Mouse (Mus musculus): ENCODE measurements at regions not wholly inside any gene's neighbourhood (a gene's known extent, or its start where the extent isn't known, plus 50 kb on each side); places are given as distances from the start of the nearest gene placed in this dataset.

- no peak for ATAC-seq (ENCODE audit: insufficient number of reproducible peaks, low FRiP score, low TSS enrichment, low read depth)
- no peaks in the 10 kb centered on the region for H3K9me3 ChIP-seq (ENCODE audit: control insufficient read depth, low read length)
- no peak overlapping the region for H3K9ac ChIP-seq (ENCODE audit: low read length)
- H3K4me2 ChIP-seq (ENCODE audit: low read depth, severe bottlenecking), result no peak overlapping the region
- H3K4me1 ChIP-seq (ENCODE audit: control insufficient read depth, insufficient read depth, low read length), result no peaks in the 10 kb centered on the region
- H3K36me3 ChIP-seq (ENCODE audit: control insufficient read depth, insufficient read depth, low read length), result no peaks in the 10 kb centered on the region
- no peak overlapping the region for H3K4me3 ChIP-seq (ENCODE audit: low read depth, low read length)
- no peak for DNase-seq (ENCODE audit: low spot score)
- WGBS, result 95% methylated on average over 6 of the region's 6 CpGs
- H3K27me3 ChIP-seq (ENCODE audit: control insufficient read depth, insufficient read depth, low read length), result no peaks in the 10 kb centered on the region
- no peak overlapping the region for H3K27ac ChIP-seq (replicated peaks; ENCODE audit: low read depth, low read length)
Observed at GRCm38 (mm10) chr4:55658904-55659303, 126.6 kb upstream of the Klf4 start.

- no peak for DNase-seq (ENCODE audit: low spot score)
- peaks cover 4% of the 10 kb centered on the region; the same call in 1 of the 2 replicates for H3K27me3 ChIP-seq (ENCODE audit: control insufficient read depth, insufficient read depth, low read length)
- 90% methylated on average over 2 of the region's 2 CpGs for WGBS
- no peak overlapping the region for H3K4me3 ChIP-seq (ENCODE audit: low read depth, low read length)
- H3K9me3 ChIP-seq (ENCODE audit: control insufficient read depth, low read length), result no peaks in the 10 kb centered on the region
- H3K9ac ChIP-seq (ENCODE audit: low read length), result no peak overlapping the region
- no peaks in the 10 kb centered on the region for H3K36me3 ChIP-seq (ENCODE audit: control insufficient read depth, insufficient read depth, low read length)
- no peak overlapping the region for H3K4me2 ChIP-seq (ENCODE audit: low read depth, severe bottlenecking)
- 0 out of 2 replicates have a peak, but pooled peaks cover 9% of the 10 kb centered on the region for H3K4me1 ChIP-seq (ENCODE audit: control insufficient read depth, insufficient read depth, low read length)
- no peak overlapping the region for H3K27ac ChIP-seq (replicated peaks; ENCODE audit: low read depth, low read length)
- no peak for ATAC-seq (ENCODE audit: insufficient number of reproducible peaks, low FRiP score, low TSS enrichment, low read depth)
Observed at GRCm38 (mm10) chr4:55655329-55655728, 123.1 kb upstream of the Klf4 start.

DNA sequence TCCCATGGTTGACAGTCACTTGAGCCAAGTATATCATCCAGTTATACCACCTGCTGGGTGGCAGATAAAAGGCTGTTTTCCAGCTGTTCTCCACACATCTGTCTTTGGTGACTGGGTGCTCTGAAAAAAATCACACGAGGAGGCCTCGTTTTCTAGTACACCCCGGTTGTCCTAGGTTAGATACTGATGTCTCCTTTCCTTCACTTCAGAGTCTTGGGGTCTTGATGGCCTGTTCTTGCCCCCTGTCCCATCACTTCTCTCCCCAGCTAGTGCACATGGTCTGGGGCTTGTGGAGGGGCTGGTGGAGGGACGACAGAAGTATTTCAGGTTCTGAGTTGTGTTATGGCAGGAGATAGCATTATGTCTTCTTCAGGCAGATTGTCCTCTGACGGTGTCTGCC, 120.4 kb upstream of the Klf4 start:
- Histone ChIP-seq H3K9me3 (ENCODE audit: control insufficient read depth, low read length) (no peaks in the 10 kb centered on the region), H3K4me2 (ENCODE audit: low read depth, severe bottlenecking) (no peak overlapping the region), H3K4me1 (ENCODE audit: control insufficient read depth, insufficient read depth, low read length) (0 out of 2 replicates have a peak, but pooled peaks cover 12% of the 10 kb centered on the region), H3K36me3 (ENCODE audit: control insufficient read depth, insufficient read depth, low read length) (no peaks in the 10 kb centered on the region), H3K27me3 (ENCODE audit: control insufficient read depth, insufficient read depth, low read length) (peaks cover 4% of the 10 kb centered on the region; the same call in 1 of the 2 replicates), H3K9ac (ENCODE audit: low read length) (no peak overlapping the region), H3K27ac (replicated peaks; ENCODE audit: low read depth, low read length) (no peak overlapping the region), H3K4me3 (ENCODE audit: low read depth, low read length) (no peak overlapping the region)
- DNase-seq (ENCODE audit: low spot score) (no peak), ATAC-seq (ENCODE audit: insufficient number of reproducible peaks, low FRiP score, low TSS enrichment, low read depth) (no peak)
- WGBS, result 70% methylated on average over 5 of the region's 5 CpGs

GRCm38 (mm10) chr4:55651811-55652410, 119.6 kb upstream of the Klf4 start:
- Histone ChIP-seq H3K4me1 (ENCODE audit: control insufficient read depth, insufficient read depth, low read length) (0 out of 2 replicates have a peak, but pooled peaks cover 12% of the 10 kb centered on the region), H3K4me3 (ENCODE audit: low read depth, low read length) (peak overlapping the region; percentile 43), H3K36me3 (ENCODE audit: control insufficient read depth, insufficient read depth, low read length) (no peaks in the 10 kb centered on the region), H3K4me2 (ENCODE audit: low read depth, severe bottlenecking) (peak overlapping the region; percentile 75), H3K27me3 (ENCODE audit: control insufficient read depth, insufficient read depth, low read length) (peaks cover 4% of the 10 kb centered on the region; the same call in 1 of the 2 replicates), H3K9ac (ENCODE audit: low read length) (peak overlapping the region; percentile 76; the same call in 1 of the 2 replicates), H3K9me3 (ENCODE audit: control insufficient read depth, low read length) (no peaks in the 10 kb centered on the region), H3K27ac (replicated peaks; ENCODE audit: low read depth, low read length) (peak overlapping the region; percentile 68; the same call in 1 of the 2 replicates)
- ATAC-seq (ENCODE audit: insufficient number of reproducible peaks, low FRiP score, low TSS enrichment, low read depth), result no peak
- WGBS, result 10% methylated on average over 12 of the region's 12 CpGs
- DNase-seq (ENCODE audit: low spot score), result peak; percentile 33

- H3K9me3 ChIP-seq (ENCODE audit: control insufficient read depth, low read length), result no peaks in the 10 kb centered on the region
- peaks cover 4% of the 10 kb centered on the region; the same call in 1 of the 2 replicates for H3K27me3 ChIP-seq (ENCODE audit: control insufficient read depth, insufficient read depth, low read length)
- H3K27ac ChIP-seq (replicated peaks; ENCODE audit: low read depth, low read length), result peak overlapping the region; percentile 68
- 0% methylated on average over 55 of the region's 56 CpGs for WGBS
- H3K4me1 ChIP-seq (ENCODE audit: control insufficient read depth, insufficient read depth, low read length), result 0 out of 2 replicates have a peak, but pooled peaks cover 12% of the 10 kb centered on the region
- DNase-seq (ENCODE audit: low spot score) (peak; percentile 79), ATAC-seq (ENCODE audit: insufficient number of reproducible peaks, low FRiP score, low TSS enrichment, low read depth) (peak; percentile 86)
- H3K4me3 ChIP-seq (ENCODE audit: low read depth, low read length), result peak overlapping the region; percentile 43
- peak overlapping the region; percentile 76 for H3K9ac ChIP-seq (ENCODE audit: low read length)
- peak overlapping the region; percentile 75 for H3K4me2 ChIP-seq (ENCODE audit: low read depth, severe bottlenecking)
- no peaks in the 10 kb centered on the region for H3K36me3 ChIP-seq (ENCODE audit: control insufficient read depth, insufficient read depth, low read length)
Observed at GRCm38 (mm10) chr4:55651051-55651763, 118.9 kb upstream of the Klf4 start.

DNA sequence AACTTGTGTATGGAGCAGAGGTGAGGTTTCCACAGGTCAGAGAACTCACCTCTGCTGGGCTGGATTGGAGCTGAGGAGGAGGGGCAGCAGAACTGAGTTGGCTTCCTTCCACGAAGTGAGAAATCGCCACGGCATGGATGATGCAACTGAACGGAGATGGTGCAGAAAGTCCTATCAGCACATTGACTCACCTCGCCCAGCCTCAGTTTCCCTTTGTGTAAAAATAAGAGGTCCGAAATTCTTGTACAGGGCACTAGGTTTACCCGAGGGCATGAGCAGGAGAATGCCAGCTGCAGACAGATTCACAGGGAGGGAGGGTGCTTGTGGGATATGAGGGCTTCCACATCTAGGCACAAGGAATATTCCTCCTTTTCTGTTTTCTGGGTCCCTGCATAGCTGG, 117.9 kb upstream of the Klf4 start:
- H3K27ac ChIP-seq (replicated peaks; ENCODE audit: low read depth, low read length), result no peak overlapping the region
- H3K27me3 ChIP-seq (ENCODE audit: control insufficient read depth, insufficient read depth, low read length), result peaks cover 4% of the 10 kb centered on the region; the same call in 1 of the 2 replicates
- DNase-seq (ENCODE audit: low spot score), result no peak
- no peak overlapping the region for H3K4me2 ChIP-seq (ENCODE audit: low read depth, severe bottlenecking)
- H3K9ac ChIP-seq (ENCODE audit: low read length), result no peak overlapping the region
- no peak overlapping the region for H3K4me3 ChIP-seq (ENCODE audit: low read depth, low read length)
- 65% methylated on average over 7 of the region's 7 CpGs for WGBS
- ATAC-seq (ENCODE audit: insufficient number of reproducible peaks, low FRiP score, low TSS enrichment, low read depth), result no peak
- H3K4me1 ChIP-seq (ENCODE audit: control insufficient read depth, insufficient read depth, low read length), result 0 out of 2 replicates have a peak, but pooled peaks cover 12% of the 10 kb centered on the region
- no peaks in the 10 kb centered on the region for H3K36me3 ChIP-seq (ENCODE audit: control insufficient read depth, insufficient read depth, low read length)
- H3K9me3 ChIP-seq (ENCODE audit: control insufficient read depth, low read length), result no peaks in the 10 kb centered on the region

DNA sequence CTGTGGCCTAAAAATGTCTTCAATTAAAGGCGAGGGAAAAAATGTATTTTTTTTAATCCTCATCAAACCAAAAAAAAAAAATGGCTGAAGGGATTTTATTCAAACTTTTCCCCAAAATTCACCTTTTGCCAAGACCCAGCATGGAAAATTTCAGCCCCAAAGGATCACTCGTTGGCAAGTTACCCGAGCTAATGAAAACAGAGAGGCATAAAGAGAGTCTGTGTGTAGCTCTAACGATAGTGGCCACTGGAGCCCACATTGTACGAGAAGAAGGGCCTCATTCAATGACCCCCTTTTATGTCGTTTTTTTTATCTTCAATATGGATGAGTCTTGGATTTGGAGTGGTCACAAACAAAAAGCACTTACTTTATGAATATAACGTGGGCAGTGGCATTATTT, 116.1 kb upstream of the Klf4 start:
- Histone ChIP-seq H3K4me3 (ENCODE audit: low read depth, low read length) (no peak overlapping the region), H3K4me1 (ENCODE audit: control insufficient read depth, insufficient read depth, low read length) (0 out of 2 replicates have a peak, but pooled peaks cover 12% of the 10 kb centered on the region), H3K9me3 (ENCODE audit: control insufficient read depth, low read length) (no peaks in the 10 kb centered on the region), H3K36me3 (ENCODE audit: control insufficient read depth, insufficient read depth, low read length) (no peaks in the 10 kb centered on the region), H3K27ac (replicated peaks; ENCODE audit: low read depth, low read length) (no peak overlapping the region), H3K4me2 (ENCODE audit: low read depth, severe bottlenecking) (no peak overlapping the region), H3K27me3 (ENCODE audit: control insufficient read depth, insufficient read depth, low read length) (peaks cover 4% of the 10 kb centered on the region; the same call in 1 of the 2 replicates), H3K9ac (ENCODE audit: low read length) (no peak overlapping the region)
- ATAC-seq (ENCODE audit: insufficient number of reproducible peaks, low FRiP score, low TSS enrichment, low read depth) (no peak), DNase-seq (ENCODE audit: low spot score) (no peak)
- 68% methylated on average over 7 of the region's 7 CpGs for WGBS

DNA sequence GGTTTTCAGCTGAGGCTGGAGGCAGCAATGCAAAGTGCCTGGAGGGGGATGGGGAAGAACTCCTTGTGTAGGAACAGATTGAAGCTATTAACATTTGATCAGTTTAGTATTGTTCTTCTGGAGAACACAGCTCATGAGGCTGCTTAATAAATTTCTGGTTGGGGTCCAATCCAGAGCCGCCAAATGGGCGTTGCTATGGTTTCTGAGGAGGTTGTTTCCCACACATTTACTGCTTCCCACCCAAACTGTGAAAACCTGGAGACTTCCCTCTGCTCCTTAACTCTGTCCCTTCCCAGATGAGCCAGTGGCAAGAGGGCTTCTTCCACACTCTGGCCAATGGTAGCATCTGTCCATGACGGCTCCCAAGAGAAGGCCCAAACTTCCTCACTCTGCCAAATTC, 113.2 kb upstream of the Klf4 start:
- H3K4me2 ChIP-seq (ENCODE audit: low read depth, severe bottlenecking), result no peak overlapping the region
- 0 out of 2 replicates have a peak, but pooled peaks cover 4% of the 10 kb centered on the region for H3K4me1 ChIP-seq (ENCODE audit: control insufficient read depth, insufficient read depth, low read length)
- H3K27ac ChIP-seq (replicated peaks; ENCODE audit: low read depth, low read length), result no peak overlapping the region
- H3K9ac ChIP-seq (ENCODE audit: low read length), result no peak overlapping the region
- ATAC-seq (ENCODE audit: insufficient number of reproducible peaks, low FRiP score, low TSS enrichment, low read depth), result peak; percentile 35; the same call in 1 of the 2 replicates
- DNase-seq (ENCODE audit: low spot score), result no peak
- no peaks in the 10 kb centered on the region for H3K27me3 ChIP-seq (ENCODE audit: control insufficient read depth, insufficient read depth, low read length)
- no peaks in the 10 kb centered on the region for H3K9me3 ChIP-seq (ENCODE audit: control insufficient read depth, low read length)
- 54% methylated on average over 3 of the region's 3 CpGs for WGBS
- no peak overlapping the region for H3K4me3 ChIP-seq (ENCODE audit: low read depth, low read length)
- no peaks in the 10 kb centered on the region for H3K36me3 ChIP-seq (ENCODE audit: control insufficient read depth, insufficient read depth, low read length)

All from limb, embryonic 11.5 days (tissue).